Mouse (Mus musculus): Measurements from ENCODE around the gene Pls3. TPM values are rescaled to one million over a fixed set of nuclear protein-coding genes. Genes with fewer than 3 reads are reported as not detected.

Pls3 gene
- 105 and 118 TPM in 2 replicates for polyA plus RNA-seq (2014; fragmentation: Nextera tagmentation; extraction: Ambion mirVana)

- DNase-seq (ENCODE audit: low spot score), result peak; percentile 88
- Histone ChIP-seq H3K27me3 (ENCODE audit: control insufficient read depth, insufficient read depth, low read length) (no peaks in the 10 kb centered on the region), H3K9me3 (replicated peaks; ENCODE audit: control insufficient read depth, low read length) (no peaks in the 10 kb centered on the region), H3K27ac (replicated peaks; ENCODE audit: low read depth, low read length) (no peak within 1 kb of the TSS), H3K4me3 (ENCODE audit: low read depth, low read length) (peak within 1 kb of the TSS; percentile 36), H3K4me1 (ENCODE audit: control insufficient read depth, insufficient read depth, low read length) (no peaks in the 10 kb centered on the region), H3K9ac (replicated peaks; ENCODE audit: low read length) (peak within 1 kb of the TSS; percentile 50), H3K4me2 (ENCODE audit: low read depth, low read length) (peak within 1 kb of the TSS; percentile 44), H3K36me3 (replicated peaks; ENCODE audit: control insufficient read depth, insufficient read depth, low read depth, low read length) (no peaks in the 10 kb centered on the region)
- 12% methylated on average over 42 of the region's 45 CpGs for WGBS
- peak; percentile 99 for ATAC-seq (replicated peaks; ENCODE audit: insufficient number of reproducible peaks, low FRiP score, low TSS enrichment, low read depth)
Measured at GRCm38 (mm10) chrX:75874332-75875291, at the start of gene Pls3. Gene Pls3, minus strand, starts transcription at chrX:75875182.

DNA sequence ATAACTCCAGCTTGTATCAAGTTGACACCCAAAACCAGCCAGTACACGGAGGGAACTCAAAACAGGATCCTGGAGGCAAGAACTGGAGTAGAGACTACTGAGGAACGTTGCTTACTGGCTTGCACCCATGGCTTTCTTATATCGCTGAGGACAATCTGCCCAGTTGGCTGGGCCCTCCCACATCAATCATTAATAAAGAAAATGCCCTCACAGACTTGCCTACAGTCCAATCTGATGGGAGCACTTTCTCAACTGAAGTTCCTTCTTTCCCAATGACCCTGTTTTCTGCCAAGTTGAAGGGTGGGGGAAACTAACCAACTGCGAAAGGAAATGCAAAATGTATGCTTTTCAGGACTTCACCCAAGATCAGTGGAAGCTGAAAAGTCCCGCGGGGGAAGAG lies 20.7 kb upstream of the Pls3 start:
- no peak for DNase-seq (ENCODE audit: low spot score)
- Histone ChIP-seq H3K36me3 (replicated peaks; ENCODE audit: control insufficient read depth, insufficient read depth, low read depth, low read length) (no peaks in the 10 kb centered on the region), H3K4me3 (ENCODE audit: low read depth, low read length) (no peak overlapping the region), H3K4me2 (ENCODE audit: low read depth, low read length) (no peak overlapping the region), H3K9me3 (replicated peaks; ENCODE audit: control insufficient read depth, low read length) (no peaks in the 10 kb centered on the region), H3K27me3 (ENCODE audit: control insufficient read depth, insufficient read depth, low read length) (no peaks in the 10 kb centered on the region), H3K9ac (replicated peaks; ENCODE audit: low read length) (no peak overlapping the region), H3K27ac (replicated peaks; ENCODE audit: low read depth, low read length) (no peak overlapping the region), H3K4me1 (ENCODE audit: control insufficient read depth, insufficient read depth, low read length) (no peaks in the 10 kb centered on the region)
- no peak for ATAC-seq (replicated peaks; ENCODE audit: insufficient number of reproducible peaks, low FRiP score, low TSS enrichment, low read depth)
- WGBS, result 69% methylated on average over 6 of the region's 6 CpGs

GRCm38 (mm10) chrX:75875566-75875965 lies 584 bp upstream of the Pls3 start:
- Histone ChIP-seq H3K4me2 (ENCODE audit: low read depth, low read length) (peak overlapping the region; percentile 19; the same call in 1 of the 2 replicates), H3K9ac (replicated peaks; ENCODE audit: low read length) (no peak overlapping the region), H3K4me3 (ENCODE audit: low read depth, low read length) (peak overlapping the region; percentile 36), H3K9me3 (replicated peaks; ENCODE audit: control insufficient read depth, low read length) (no peaks in the 10 kb centered on the region), H3K4me1 (ENCODE audit: control insufficient read depth, insufficient read depth, low read length) (no peaks in the 10 kb centered on the region), H3K27me3 (ENCODE audit: control insufficient read depth, insufficient read depth, low read length) (no peaks in the 10 kb centered on the region), H3K36me3 (replicated peaks; ENCODE audit: control insufficient read depth, insufficient read depth, low read depth, low read length) (no peaks in the 10 kb centered on the region), H3K27ac (replicated peaks; ENCODE audit: low read depth, low read length) (no peak overlapping the region)
- DNase-seq (ENCODE audit: low spot score) (no peak), ATAC-seq (replicated peaks; ENCODE audit: insufficient number of reproducible peaks, low FRiP score, low TSS enrichment, low read depth) (no peak)
- 18% methylated on average over 5 of the region's 5 CpGs for WGBS

- no peaks in the 10 kb centered on the region for H3K9me3 ChIP-seq (replicated peaks; ENCODE audit: control insufficient read depth, low read length)
- peak overlapping the region; percentile 36 for H3K4me3 ChIP-seq (ENCODE audit: low read depth, low read length)
- H3K4me2 ChIP-seq (ENCODE audit: low read depth, low read length), result peak overlapping the region; percentile 44
- peak; percentile 49 for DNase-seq (ENCODE audit: low spot score)
- ATAC-seq (replicated peaks; ENCODE audit: insufficient number of reproducible peaks, low FRiP score, low TSS enrichment, low read depth), result no peak
- H3K27ac ChIP-seq (replicated peaks; ENCODE audit: low read depth, low read length), result no peak overlapping the region
- H3K27me3 ChIP-seq (ENCODE audit: control insufficient read depth, insufficient read depth, low read length), result no peaks in the 10 kb centered on the region
- 0 out of 2 replicates have a peak overlapping the region, but pooled peaks have one; percentile 22 for H3K9ac ChIP-seq (replicated peaks; ENCODE audit: low read length)
- no peaks in the 10 kb centered on the region for H3K36me3 ChIP-seq (replicated peaks; ENCODE audit: control insufficient read depth, insufficient read depth, low read depth, low read length)
- no peaks in the 10 kb centered on the region for H3K4me1 ChIP-seq (ENCODE audit: control insufficient read depth, insufficient read depth, low read length)
- 14% methylated on average over 13 of the region's 15 CpGs for WGBS
Measured at GRCm38 (mm10) chrX:75873813-75874212, 1.2 kb downstream of the Pls3 start.

DNA sequence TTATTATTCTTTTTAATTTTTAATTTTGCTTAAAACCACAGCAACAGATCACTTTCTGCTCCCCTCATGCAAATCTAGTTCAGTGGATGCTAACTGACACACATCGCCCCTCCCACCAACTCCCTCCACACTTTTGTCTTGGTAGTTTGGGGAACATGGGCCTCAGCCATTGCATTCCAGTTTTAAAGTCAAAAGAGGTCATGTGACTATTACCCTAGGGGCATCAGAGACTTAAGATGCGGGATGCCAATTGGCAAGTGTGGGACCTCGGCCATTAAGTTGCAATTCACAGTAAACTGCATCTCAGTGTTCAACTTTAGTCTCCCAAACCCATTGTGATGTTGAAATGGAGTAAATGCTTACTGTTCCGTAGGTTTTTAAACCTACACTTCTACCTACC lies 1.7 kb downstream of the Pls3 start:
- Histone ChIP-seq H3K9me3 (replicated peaks; ENCODE audit: control insufficient read depth, low read length) (no peaks in the 10 kb centered on the region), H3K27ac (replicated peaks; ENCODE audit: low read depth, low read length) (no peak overlapping the region), H3K9ac (replicated peaks; ENCODE audit: low read length) (no peak overlapping the region), H3K4me1 (ENCODE audit: control insufficient read depth, insufficient read depth, low read length) (no peaks in the 10 kb centered on the region), H3K36me3 (replicated peaks; ENCODE audit: control insufficient read depth, insufficient read depth, low read depth, low read length) (no peaks in the 10 kb centered on the region), H3K4me3 (ENCODE audit: low read depth, low read length) (no peak overlapping the region), H3K27me3 (ENCODE audit: control insufficient read depth, insufficient read depth, low read length) (no peaks in the 10 kb centered on the region), H3K4me2 (ENCODE audit: low read depth, low read length) (no peak overlapping the region)
- 25% methylated on average over 4 of the region's 4 CpGs for WGBS
- no peak for DNase-seq (ENCODE audit: low spot score)
- no peak for ATAC-seq (replicated peaks; ENCODE audit: insufficient number of reproducible peaks, low FRiP score, low TSS enrichment, low read depth)

GRCm38 (mm10) chrX:75871855-75872254 lies 3.1 kb downstream of the Pls3 start:
- Histone ChIP-seq H3K9ac (replicated peaks; ENCODE audit: low read length) (no peak overlapping the region), H3K36me3 (replicated peaks; ENCODE audit: control insufficient read depth, insufficient read depth, low read depth, low read length) (no peaks in the 10 kb centered on the region), H3K4me2 (ENCODE audit: low read depth, low read length) (no peak overlapping the region), H3K27ac (replicated peaks; ENCODE audit: low read depth, low read length) (no peak overlapping the region), H3K4me1 (ENCODE audit: control insufficient read depth, insufficient read depth, low read length) (no peaks in the 10 kb centered on the region), H3K27me3 (ENCODE audit: control insufficient read depth, insufficient read depth, low read length) (no peaks in the 10 kb centered on the region), H3K9me3 (replicated peaks; ENCODE audit: control insufficient read depth, low read length) (no peaks in the 10 kb centered on the region), H3K4me3 (ENCODE audit: low read depth, low read length) (no peak overlapping the region)
- WGBS, result 81% methylated on average over 2 of the region's 2 CpGs
- no peak for DNase-seq (ENCODE audit: low spot score)
- ATAC-seq (replicated peaks; ENCODE audit: insufficient number of reproducible peaks, low FRiP score, low TSS enrichment, low read depth), result no peak

DNA sequence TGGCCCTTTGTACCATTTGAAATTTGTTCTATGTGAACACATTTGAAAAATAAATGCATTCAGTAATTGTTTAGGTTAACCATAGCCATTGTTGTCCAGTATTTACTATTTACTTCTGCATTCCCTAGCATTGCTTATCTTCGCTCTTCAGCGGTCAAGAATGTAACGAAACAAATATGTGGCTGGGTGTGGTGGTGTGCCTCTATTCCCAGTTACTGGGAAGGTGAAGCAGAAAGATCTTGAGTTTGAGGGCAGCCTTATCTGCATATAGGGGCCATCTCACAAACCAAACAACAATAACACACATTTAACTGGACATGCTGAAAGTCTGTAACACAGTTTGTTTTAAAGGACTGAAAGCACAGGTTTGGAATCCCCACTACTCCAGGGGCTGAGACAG lies 13.3 kb downstream of the Pls3 start:
- WGBS, result 87% methylated on average over 3 of the region's 3 CpGs
- Histone ChIP-seq H3K9ac (replicated peaks; ENCODE audit: low read length) (no peak overlapping the region), H3K9me3 (replicated peaks; ENCODE audit: control insufficient read depth, low read length) (no peaks in the 10 kb centered on the region), H3K4me1 (ENCODE audit: control insufficient read depth, insufficient read depth, low read length) (no peaks in the 10 kb centered on the region), H3K27ac (replicated peaks; ENCODE audit: low read depth, low read length) (no peak overlapping the region), H3K27me3 (ENCODE audit: control insufficient read depth, insufficient read depth, low read length) (no peaks in the 10 kb centered on the region), H3K4me2 (ENCODE audit: low read depth, low read length) (no peak overlapping the region), H3K36me3 (replicated peaks; ENCODE audit: control insufficient read depth, insufficient read depth, low read depth, low read length) (no peaks in the 10 kb centered on the region), H3K4me3 (ENCODE audit: low read depth, low read length) (no peak overlapping the region)
- ATAC-seq (replicated peaks; ENCODE audit: insufficient number of reproducible peaks, low FRiP score, low TSS enrichment, low read depth) (no peak), DNase-seq (ENCODE audit: low spot score) (no peak)

DNA sequence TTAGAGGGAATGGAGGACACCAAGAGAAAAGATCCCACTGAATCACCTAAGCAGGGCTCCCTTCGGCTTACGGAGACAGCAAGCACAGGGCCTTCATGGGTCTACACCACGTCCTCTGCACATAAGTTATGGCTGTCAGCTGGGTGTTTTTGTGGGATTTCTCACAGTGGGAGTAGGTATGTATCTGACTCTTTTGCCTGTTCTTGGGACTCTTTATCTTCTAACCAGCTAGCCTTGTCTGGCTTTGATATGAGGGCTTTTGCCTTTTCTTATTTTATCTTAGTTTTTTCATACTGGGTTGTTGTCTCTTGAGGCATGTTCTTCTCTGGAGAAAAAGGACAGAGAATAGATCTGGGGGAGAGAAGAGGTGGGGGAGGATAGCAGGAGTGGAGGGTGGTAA lies 20.7 kb downstream of the Pls3 start:
- no peak for DNase-seq (ENCODE audit: low spot score)
- Histone ChIP-seq H3K4me2 (ENCODE audit: low read depth, low read length) (no peak overlapping the region), H3K4me3 (ENCODE audit: low read depth, low read length) (no peak overlapping the region), H3K4me1 (ENCODE audit: control insufficient read depth, insufficient read depth, low read length) (no peaks in the 10 kb centered on the region), H3K27ac (replicated peaks; ENCODE audit: low read depth, low read length) (no peak overlapping the region), H3K9me3 (replicated peaks; ENCODE audit: control insufficient read depth, low read length) (no peaks in the 10 kb centered on the region), H3K36me3 (replicated peaks; ENCODE audit: control insufficient read depth, insufficient read depth, low read depth, low read length) (no peaks in the 10 kb centered on the region), H3K9ac (replicated peaks; ENCODE audit: low read length) (no peak overlapping the region), H3K27me3 (ENCODE audit: control insufficient read depth, insufficient read depth, low read length) (no peaks in the 10 kb centered on the region)
- WGBS, result 100% methylated on average over 3 of the region's 3 CpGs
- no peak for ATAC-seq (replicated peaks; ENCODE audit: insufficient number of reproducible peaks, low FRiP score, low TSS enrichment, low read depth)
